Mouse (Mus musculus): ENCODE measurements around the gene Wdr6. TPM values are rescaled to one million over a fixed set of nuclear protein-coding genes. Genes with fewer than 3 reads are reported as not detected.

The Wdr6 gene
- polyA plus RNA-seq, 1 experiment from 2014 or later: 114 TPM

DNA sequence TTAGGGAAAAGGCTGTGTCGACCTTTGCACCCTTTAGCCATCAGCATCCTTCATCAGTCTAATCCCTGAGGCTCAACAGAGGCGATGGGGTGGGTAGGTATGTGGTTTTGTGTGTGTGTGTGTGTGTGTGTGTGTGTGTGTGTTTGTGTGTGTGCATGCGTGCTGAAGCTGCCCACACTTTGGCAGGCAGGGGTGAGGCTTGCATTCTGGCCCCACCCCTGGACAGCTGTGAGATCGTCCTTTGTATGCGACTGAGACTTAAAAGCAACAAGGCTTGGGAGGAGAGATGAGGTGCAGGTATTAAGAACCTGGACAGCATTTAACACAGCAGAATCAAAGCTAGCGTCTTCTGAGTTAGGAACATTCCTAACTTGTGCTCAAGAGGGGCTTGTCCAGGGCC, 1.5 kb downstream of the Wdr6 start:
- H3K4me3 ChIP-seq (ENCODE audit: low read length): peak overlapping the region; percentile 83

DNA sequence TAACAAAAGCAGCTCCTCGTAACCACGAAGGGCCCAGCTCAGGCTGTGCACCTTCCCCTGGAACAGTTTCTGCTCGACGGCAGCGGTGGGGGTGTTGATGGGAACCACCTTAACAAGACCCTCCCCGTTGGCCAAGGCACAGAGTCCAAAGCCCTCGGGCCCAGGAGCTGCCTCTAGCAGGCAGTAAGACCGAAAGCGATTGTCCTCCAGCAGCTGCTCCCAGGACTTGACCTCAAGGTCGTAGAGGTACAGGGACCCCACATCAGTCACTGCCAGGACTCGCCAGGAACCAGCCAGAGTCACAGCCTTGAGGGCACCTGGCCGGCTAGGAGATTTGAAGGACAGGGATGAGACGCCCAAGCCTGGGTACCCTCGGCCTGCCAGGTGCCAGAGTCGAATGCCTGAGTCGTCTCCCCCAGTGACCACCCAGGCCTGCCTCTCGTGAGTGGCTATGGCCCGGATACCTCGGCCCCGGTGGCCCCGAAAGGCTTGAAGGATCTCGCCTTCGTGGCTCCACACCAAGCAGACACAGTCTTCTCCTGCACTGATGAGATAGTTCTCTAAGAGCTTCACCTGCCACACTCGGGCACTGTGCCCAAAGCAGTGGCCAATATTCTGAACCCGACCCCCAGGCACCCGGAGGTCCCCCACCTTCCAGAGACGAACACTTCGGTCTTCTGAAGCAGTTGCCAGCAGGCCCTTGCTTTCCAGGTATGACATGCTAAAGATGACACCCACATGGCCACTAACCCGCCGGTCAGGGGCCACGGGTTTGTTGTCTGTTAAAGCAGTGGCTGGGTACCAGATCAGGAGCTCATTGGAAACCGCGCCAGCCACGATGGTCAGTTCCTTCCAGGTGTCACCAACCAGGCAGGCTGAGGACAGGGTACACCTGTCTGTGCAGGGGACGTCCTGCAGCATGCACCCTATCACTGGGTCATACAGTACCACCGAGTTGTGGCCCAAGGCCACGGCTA, 2.9 kb downstream of the Wdr6 start:
- H3K27ac ChIP-seq (ENCODE audit: low read depth, low read length): no peak overlapping the region
- peaks cover 55% of the 10 kb centered on the region for H3K36me3 ChIP-seq (ENCODE audit: control insufficient read depth, insufficient read depth, low read length)
- H3K9me3 ChIP-seq (ENCODE audit: control insufficient read depth, low read length): no peaks in the 10 kb centered on the region
- no peak overlapping the region for H3K4me3 ChIP-seq (ENCODE audit: low read length)
- no peak for ATAC-seq (ENCODE audit: low FRiP score, low TSS enrichment)
- WGBS: 79% methylated on average over 37 of the region's 37 CpGs
- peaks cover 30% of the 10 kb centered on the region for H3K4me1 ChIP-seq (ENCODE audit: control insufficient read depth, insufficient read depth, low read length)
- H3K9ac ChIP-seq (ENCODE audit: low read depth, low read length): no peak overlapping the region
- no peaks in the 10 kb centered on the region for H3K27me3 ChIP-seq (ENCODE audit: control insufficient read depth, insufficient read depth, low read length)
- H3K4me2 ChIP-seq (replicated peaks; ENCODE audit: low read depth, low read length): no peak overlapping the region; the same call in 1 of the 2 replicates

More for the DNA sequence above, 1.5 kb downstream of the Wdr6 start:
- Histone ChIP-seq H3K4me1 (ENCODE audit: control insufficient read depth, insufficient read depth, low read length) (peaks cover 30% of the 10 kb centered on the region), H3K9me3 (ENCODE audit: control insufficient read depth, low read length) (no peaks in the 10 kb centered on the region), H3K36me3 (ENCODE audit: control insufficient read depth, insufficient read depth, low read length) (peaks cover 45% of the 10 kb centered on the region), H3K4me2 (replicated peaks; ENCODE audit: low read depth, low read length) (peak overlapping the region; percentile 64), H3K27ac (ENCODE audit: low read depth, low read length) (no peak overlapping the region), H3K9ac (ENCODE audit: low read depth, low read length) (0 out of 2 replicates have a peak overlapping the region, but pooled peaks have one; percentile 95), H3K27me3 (ENCODE audit: control insufficient read depth, insufficient read depth, low read length) (no peaks in the 10 kb centered on the region)
- no peak for ATAC-seq (ENCODE audit: low FRiP score, low TSS enrichment)
- WGBS: 39% methylated on average over 6 of the region's 6 CpGs

DNA sequence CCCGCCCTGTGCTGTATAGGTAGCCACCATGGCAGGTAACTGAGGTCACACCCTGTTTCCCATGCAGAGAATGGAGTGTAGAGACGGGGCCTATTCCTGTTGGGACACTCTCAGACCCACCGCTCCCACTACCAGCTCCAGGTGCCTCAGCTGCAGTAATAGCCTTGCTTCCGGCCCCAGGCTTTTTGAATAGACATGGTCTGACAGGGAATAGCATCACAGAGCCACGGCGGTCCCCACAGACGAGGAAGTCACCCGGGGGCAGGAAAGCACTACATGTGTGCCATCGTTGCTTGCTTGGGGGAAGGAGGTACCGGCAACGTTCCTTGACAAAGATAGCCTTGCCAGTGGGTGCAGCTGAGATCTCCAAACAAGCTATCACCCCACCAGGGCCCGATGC, 3.6 kb downstream of the Wdr6 start:
- Histone ChIP-seq H3K4me3 (ENCODE audit: low read length) (no peak overlapping the region), H3K4me1 (ENCODE audit: control insufficient read depth, insufficient read depth, low read length) (peaks cover 35% of the 10 kb centered on the region), H3K27ac (ENCODE audit: low read depth, low read length) (no peak overlapping the region), H3K36me3 (ENCODE audit: control insufficient read depth, insufficient read depth, low read length) (peaks cover 55% of the 10 kb centered on the region), H3K9me3 (ENCODE audit: control insufficient read depth, low read length) (no peaks in the 10 kb centered on the region), H3K9ac (ENCODE audit: low read depth, low read length) (no peak overlapping the region), H3K27me3 (ENCODE audit: control insufficient read depth, insufficient read depth, low read length) (no peaks in the 10 kb centered on the region), H3K4me2 (replicated peaks; ENCODE audit: low read depth, low read length) (no peak overlapping the region)
- ATAC-seq (ENCODE audit: low FRiP score, low TSS enrichment): no peak
- 91% methylated on average over 12 of the region's 12 CpGs for WGBS

DNA sequence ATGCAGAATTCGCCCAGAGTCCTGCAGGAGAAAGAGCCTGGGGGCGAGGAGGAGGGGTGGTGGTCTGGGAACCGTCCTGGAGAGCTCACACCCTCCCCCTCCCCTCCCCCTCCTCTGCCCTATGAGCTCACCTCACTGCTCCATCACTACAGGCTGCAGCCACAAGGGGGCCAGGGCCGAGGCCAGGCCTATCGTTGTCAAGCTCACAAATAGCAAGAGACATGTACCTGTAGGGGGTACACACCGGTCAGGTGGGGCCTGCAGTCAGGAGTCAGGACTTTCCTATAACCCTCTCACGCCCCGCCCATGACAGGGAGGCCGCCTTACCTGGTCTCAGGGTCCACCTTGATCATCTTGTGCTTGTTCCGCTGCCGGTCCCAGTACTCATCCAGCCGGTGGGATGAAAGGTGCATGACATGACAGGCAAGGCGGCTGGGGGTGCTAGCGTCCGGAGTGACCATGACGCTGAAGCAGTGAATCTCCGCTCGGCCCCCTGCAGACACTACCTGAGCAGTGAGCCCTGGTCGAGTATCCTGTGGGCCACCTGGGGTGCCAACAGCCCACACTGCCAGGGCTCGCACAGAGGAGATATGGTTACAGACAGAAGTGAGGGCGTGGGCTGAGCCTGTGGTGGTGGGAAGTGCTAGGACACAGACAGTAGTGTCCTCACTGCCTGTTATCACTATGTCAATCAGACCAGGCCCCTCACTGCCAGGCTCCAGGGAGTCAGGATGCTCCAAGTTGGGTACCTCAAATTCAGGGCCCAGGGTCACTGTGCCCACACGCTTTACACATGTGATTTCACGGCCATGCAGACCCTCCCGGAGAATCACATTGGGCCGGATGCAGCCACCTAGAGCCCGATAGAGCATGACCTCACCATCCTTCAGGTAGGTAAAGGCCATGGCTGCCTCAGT, 4.5 kb downstream of the Wdr6 start:
- Histone ChIP-seq H3K4me1 (ENCODE audit: control insufficient read depth, insufficient read depth, low read length) (peaks cover 31% of the 10 kb centered on the region), H3K27ac (ENCODE audit: low read depth, low read length) (no peak overlapping the region), H3K27me3 (ENCODE audit: control insufficient read depth, insufficient read depth, low read length) (no peaks in the 10 kb centered on the region), H3K9ac (ENCODE audit: low read depth, low read length) (no peak overlapping the region), H3K36me3 (ENCODE audit: control insufficient read depth, insufficient read depth, low read length) (peaks cover 55% of the 10 kb centered on the region), H3K9me3 (ENCODE audit: control insufficient read depth, low read length) (no peaks in the 10 kb centered on the region), H3K4me3 (ENCODE audit: low read length) (no peak overlapping the region), H3K4me2 (replicated peaks; ENCODE audit: low read depth, low read length) (no peak overlapping the region)
- no peak for ATAC-seq (ENCODE audit: low FRiP score, low TSS enrichment)
- 59% methylated on average over 26 of the region's 26 CpGs for WGBS

DNA sequence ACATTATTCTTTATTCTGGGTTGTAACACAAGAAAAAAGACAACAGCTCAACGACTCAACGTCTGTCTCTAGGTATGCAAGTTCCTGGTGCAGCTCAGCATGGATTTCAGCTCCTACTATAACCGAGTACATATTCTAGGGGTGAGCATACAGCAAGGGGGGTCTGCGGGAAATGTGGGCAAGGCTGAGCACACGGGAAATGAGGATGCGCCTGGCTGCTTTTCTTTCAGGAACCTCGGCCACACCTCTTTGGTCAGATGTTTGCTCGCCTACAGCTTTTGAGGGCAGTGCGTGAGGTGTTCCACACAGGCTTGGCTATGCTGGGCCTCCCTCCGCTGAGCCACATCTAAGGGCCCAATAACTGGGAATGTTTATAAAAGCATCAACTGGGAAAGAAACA, 6.2 kb downstream of the Wdr6 start:
- Histone ChIP-seq H3K36me3 (ENCODE audit: control insufficient read depth, insufficient read depth, low read length) (peaks cover 55% of the 10 kb centered on the region), H3K9me3 (ENCODE audit: control insufficient read depth, low read length) (no peaks in the 10 kb centered on the region), H3K9ac (ENCODE audit: low read depth, low read length) (no peak overlapping the region), H3K4me1 (ENCODE audit: control insufficient read depth, insufficient read depth, low read length) (peaks cover 33% of the 10 kb centered on the region), H3K27me3 (ENCODE audit: control insufficient read depth, insufficient read depth, low read length) (no peaks in the 10 kb centered on the region), H3K4me3 (ENCODE audit: low read length) (no peak overlapping the region), H3K4me2 (replicated peaks; ENCODE audit: low read depth, low read length) (no peak overlapping the region), H3K27ac (ENCODE audit: low read depth, low read length) (no peak overlapping the region)
- 75% methylated on average over 10 of the region's 10 CpGs for WGBS
- ATAC-seq (ENCODE audit: low FRiP score, low TSS enrichment): no peak

DNA sequence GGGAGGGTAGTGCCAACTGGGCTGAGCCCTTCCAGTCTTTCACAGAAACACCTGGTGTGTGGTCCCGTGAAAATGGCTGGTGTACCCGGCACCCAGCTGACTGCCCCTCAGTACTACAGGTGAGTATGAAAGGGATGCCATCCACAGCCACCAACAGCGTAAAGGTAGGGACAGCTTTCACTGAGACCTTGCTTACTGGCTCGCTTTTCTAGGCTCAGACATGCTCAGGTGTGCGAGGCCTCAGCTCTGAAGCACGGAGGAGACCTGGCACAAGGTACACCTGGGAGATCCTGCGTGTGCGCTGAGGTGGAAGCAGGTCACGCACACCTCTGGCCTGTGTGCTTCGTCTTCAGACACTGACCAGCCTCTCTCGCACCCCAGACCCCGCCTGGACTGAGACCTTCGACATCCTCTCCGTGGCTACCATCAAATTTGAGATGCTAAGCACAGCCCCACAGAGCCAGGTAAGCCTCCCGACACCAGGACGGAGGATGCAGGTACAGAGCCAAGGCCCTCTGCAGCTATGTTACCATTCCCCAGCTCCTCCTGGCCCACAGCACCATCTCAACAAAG, 7.1 kb downstream of the Wdr6 start:
- Histone ChIP-seq H3K9me3 (ENCODE audit: control insufficient read depth, low read length) (no peaks in the 10 kb centered on the region), H3K4me2 (replicated peaks; ENCODE audit: low read depth, low read length) (no peak overlapping the region), H3K4me1 (ENCODE audit: control insufficient read depth, insufficient read depth, low read length) (peaks cover 25% of the 10 kb centered on the region), H3K27me3 (ENCODE audit: control insufficient read depth, insufficient read depth, low read length) (no peaks in the 10 kb centered on the region), H3K27ac (ENCODE audit: low read depth, low read length) (no peak overlapping the region), H3K9ac (ENCODE audit: low read depth, low read length) (no peak overlapping the region), H3K4me3 (ENCODE audit: low read length) (no peak overlapping the region), H3K36me3 (ENCODE audit: control insufficient read depth, insufficient read depth, low read length) (peaks cover 55% of the 10 kb centered on the region)
- no peak for ATAC-seq (ENCODE audit: low FRiP score, low TSS enrichment)
- WGBS: 95% methylated on average over 16 of the region's 16 CpGs

DNA sequence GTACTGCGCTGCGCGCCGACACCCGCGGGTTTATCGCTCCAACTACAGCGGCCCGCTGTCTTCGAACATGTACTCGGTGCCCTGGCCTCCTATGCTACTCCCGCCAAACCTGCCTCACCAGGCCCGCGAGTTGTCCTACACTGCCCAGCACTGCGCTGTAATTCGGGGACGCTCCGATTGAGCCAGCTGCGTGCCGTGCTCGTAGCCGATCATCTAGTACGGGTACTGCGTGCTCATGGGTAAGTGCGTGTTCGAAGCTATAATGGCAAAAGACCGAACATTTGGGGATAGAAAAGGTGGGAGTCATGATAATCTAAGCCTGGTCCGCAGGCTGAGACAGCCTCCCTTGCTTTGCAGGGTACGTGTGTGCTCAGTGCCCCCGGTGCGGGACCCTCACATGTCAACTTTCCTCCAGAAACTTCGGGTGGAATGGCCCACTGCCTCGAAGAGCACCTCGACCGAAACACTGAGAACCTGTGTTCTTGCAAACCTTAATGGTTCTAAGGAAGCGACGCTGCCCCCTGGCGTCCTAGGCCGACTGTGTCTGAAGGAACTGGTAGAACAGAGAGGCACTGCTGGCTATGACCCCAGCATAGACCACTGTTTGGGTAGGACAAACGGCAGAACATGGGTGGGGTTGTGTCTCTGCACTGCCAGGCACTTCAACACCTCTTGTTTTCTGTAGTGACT, 8.2 kb downstream of the Wdr6 start:
- Histone ChIP-seq H3K9me3 (ENCODE audit: control insufficient read depth, low read length) (no peaks in the 10 kb centered on the region), H3K4me2 (replicated peaks; ENCODE audit: low read depth, low read length) (peak overlapping the region; percentile 98), H3K4me1 (ENCODE audit: control insufficient read depth, insufficient read depth, low read length) (peaks cover 27% of the 10 kb centered on the region), H3K27me3 (ENCODE audit: control insufficient read depth, insufficient read depth, low read length) (no peaks in the 10 kb centered on the region), H3K27ac (ENCODE audit: low read depth, low read length) (peak overlapping the region; percentile 65), H3K36me3 (ENCODE audit: control insufficient read depth, insufficient read depth, low read length) (peaks cover 54% of the 10 kb centered on the region), H3K4me3 (ENCODE audit: low read length) (peak overlapping the region; percentile 74), H3K9ac (ENCODE audit: low read depth, low read length) (peak overlapping the region; percentile 68)
- WGBS: 2% methylated on average over 40 of the region's 40 CpGs
- no peak; the same call in 1 of the 2 replicates for ATAC-seq (ENCODE audit: low FRiP score, low TSS enrichment)

All from kidney, embryonic 14.5 days (tissue).